Mouse (Mus musculus) stomach, postnatal 0 days (tissue): Measurements from ENCODE around the gene Cyp4a31.

Experiments used
- CTCF ChIP-seq: IDR thresholded peaks from 2 replicates; pipeline ENCODE4 v1.5.1; 2016; ENCODE audit warnings: antibody characterized with exemption, low read depth, mild to moderate bottlenecking, moderate library complexity
- EP300 ChIP-seq: optimal IDR thresholded peaks from 2 replicates; pipeline ENCODE3; 2016; ENCODE audit warnings: antibody characterized with exemption

- TF ChIP-seq EP300 (no peak), CTCF (no peak)
Observed at GRCm38 (mm10) chr4:115614005-115614404, 50.6 kb downstream of the Cyp4a31 start.
